Mouse (Mus musculus) cerebellum, postnatal 14 days (tissue): ENCODE measurements around the gene Cuta.
A peak's percentile ranks its signal among the peaks of the same experiment; 100 is the strongest.

Source experiments
- DNase-seq, 2 experiments: peaks; one replicate each; pipeline ENCODE4 v3.0.0; 2021; ENCODE audit warnings: mixed read lengths in 2 of 2

Cuta gene

GRCm38 (mm10) chr17:26953726-26954125 is 14.4 kb upstream of the Cuta start:
- DNase-seq, result no peak

DNA sequence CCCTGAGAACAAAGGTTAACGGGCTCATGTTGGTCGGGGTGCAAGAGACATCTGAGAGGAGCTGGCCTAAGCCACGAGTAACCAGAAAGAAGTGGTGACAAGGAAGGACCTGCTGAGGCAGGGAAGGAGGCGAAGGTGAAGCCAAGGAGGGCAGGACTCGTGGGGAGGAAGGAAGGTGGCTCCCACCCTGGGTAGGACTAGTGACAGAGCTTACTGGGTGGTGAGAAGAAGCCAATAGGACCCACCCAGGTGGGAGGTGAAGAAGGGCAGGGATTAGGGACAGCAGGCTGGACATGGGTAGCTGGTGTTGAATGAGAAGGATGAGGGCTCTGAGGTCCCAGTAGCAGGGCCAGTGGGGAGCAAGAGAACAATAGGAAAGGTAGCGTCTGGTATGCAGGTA is 13.8 kb upstream of the Cuta start:
- DNase-seq, result no peak

- DNase-seq, result peak in 1 of 2 experiments; percentile 16
Measured at GRCm38 (mm10) chr17:26951952-26952877, 12.8 kb upstream of the Cuta start.

GRCm38 (mm10) chr17:26951406-26951805 is 12.0 kb upstream of the Cuta start:
- peak; percentile 62 to 81 for DNase-seq

DNA sequence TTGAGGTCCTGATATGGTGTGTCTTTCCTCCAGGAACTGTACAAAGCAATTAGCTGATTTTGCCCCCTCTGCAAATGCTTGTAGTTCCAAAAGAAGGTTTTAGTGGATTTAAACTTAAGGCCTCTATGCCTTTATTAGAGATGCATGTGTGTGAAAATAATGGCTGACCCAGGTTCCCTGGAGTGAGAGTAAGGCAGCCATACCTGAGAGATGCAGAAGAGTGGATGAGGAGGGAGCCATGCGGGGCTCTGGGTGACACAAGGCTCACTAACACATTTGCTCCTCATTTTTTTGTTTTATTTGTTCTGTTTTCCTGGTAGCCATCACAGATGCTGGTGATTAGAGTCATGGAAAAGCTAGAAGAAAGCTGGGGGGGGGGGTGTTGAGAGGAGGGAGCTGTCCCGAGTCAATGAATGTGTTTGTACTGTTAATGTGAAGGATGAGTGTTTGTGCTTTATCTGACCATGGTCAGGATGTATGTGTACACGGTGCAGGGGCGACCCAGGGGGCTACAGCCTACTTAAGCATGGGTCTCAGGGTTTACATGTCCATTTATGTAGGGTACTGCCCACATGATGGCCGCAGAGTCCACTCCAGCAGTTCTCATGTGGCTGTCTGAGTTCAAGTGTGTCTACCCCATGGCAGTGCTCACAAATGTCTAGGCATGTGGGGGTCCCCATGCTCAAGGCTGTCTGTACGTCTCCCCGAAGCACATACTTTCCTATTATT is 11.4 kb upstream of the Cuta start:
- no peak for DNase-seq

DNA sequence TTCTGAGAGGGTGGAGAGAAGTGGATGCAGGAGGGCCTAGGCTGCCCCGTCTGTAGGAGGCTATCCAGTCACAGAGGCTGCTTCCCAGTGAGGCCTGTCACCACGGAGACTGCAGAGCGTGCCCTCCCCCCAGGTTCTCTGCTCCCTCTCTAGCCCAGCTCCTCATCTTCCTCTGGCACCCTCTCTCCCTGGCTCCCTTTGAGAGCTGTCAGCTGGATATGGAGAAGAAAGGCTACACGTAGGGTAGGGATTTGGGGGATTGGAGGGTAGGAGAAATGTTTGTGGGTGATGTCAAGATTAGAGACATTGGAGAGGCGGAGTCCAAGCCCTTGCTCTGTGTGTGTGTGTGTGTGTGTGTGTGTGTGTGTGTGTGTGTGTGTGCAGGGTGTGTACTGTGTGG is 10.5 kb upstream of the Cuta start:
- DNase-seq, result peak in 1 of 2 experiments; percentile 12

DNA sequence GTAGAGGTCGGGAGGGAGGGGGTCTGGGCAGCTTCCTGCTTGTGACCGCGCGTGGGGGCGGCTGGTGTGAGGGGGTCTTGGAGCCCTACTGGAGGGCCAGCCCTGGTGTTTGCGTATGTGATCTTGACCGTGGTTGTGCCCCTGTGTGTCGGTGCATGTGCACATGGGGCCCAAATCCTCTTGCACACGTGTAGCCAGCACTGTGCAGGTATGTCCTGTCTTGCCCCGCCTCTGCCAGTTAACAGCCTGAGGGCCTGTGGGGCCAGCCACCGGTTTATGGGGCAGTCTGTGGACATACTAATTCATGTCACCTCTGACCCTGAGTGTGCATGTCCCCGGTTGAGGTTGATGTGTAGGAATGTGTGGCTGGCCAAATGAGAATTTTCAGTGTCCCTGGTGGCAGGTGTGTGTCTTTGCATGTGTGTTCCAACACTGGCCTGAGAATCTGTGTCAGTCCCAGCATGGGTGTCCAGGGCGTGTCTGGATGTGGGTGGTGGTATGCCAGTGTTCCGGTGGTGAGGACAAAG is 9.7 kb upstream of the Cuta start:
- DNase-seq, result peak; percentile 38 to 53

DNA sequence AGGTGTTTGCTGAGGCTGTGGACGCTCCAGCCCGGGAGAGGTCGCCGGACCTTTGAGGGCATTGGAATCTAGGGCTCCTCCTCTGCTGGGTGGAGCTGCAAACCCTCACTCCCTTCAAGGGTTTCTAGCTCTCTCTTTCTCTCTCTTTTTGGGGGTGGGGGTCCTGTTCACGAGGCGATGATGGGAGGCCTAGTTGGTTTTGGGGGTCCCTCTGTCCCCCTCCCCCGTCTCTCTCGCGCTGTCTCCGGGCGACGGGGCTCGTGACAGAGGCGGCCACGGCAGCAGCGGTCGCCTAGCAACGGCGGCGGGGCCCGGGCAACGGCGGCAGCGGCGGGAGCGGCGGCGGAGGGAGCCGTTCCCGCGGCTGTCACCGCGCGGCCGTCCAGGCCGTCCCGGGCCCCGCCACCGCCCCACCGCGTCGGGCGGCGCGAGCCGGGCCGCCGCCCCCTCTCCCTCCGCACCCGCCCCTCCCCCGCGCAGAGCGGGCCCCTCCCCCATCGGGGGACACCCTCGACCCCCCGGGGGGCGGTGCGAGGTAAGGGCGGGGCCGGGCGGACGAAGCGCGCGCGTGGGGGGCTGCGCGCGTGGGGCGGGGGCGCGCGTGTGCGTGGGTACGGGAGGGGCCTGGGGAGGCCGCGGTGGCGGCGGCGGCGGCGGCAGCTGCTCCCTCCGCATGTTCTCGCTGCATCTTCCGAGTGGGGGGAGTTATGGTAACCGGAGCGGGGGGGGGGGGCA is 9.1 kb upstream of the Cuta start:
- peak; percentile 63 to 65 for DNase-seq

DNA sequence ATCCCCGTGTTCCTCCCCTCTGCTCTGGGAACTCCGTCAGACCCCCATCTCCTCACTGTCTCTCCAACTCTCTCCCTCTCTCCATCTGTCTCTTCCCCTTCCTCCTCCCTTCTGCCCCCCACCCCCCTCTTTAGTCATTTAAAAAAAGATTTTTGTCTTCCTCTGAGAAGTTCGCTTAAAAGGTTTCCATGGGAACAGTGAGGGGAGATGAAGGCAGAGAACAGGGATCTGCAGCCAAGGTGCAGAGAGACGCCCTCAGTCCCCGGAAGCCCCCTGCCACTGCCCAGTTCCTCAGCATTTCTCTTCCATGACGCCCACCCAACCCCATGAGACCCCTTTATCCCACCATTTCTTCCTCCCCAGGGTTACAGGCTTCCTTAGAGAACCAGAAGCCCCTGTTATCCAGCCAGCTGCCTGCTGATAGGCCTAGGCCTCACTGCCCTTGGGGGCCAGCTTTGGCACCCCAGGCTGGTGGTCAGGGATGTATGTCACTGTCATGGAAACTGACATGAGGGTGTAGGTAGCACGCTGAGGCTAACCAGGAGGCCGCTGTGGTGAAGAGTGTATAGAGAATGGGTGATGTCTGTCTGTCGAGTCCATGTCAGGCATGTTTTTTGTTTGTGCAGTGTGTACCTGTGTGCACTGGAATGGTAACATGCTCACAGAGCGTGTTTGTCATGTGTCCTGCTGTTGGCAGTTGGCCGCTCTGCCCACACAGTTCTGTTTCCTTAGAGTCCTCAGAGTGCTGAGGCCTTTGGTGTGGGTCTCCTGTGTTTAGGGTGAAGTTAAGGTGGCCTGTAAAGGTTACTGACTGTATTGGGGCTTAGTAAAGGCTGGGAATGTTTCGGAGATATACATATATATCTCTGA is 8.1 kb upstream of the Cuta start:
- peak in 1 of 2 experiments; percentile 26 for DNase-seq

DNA sequence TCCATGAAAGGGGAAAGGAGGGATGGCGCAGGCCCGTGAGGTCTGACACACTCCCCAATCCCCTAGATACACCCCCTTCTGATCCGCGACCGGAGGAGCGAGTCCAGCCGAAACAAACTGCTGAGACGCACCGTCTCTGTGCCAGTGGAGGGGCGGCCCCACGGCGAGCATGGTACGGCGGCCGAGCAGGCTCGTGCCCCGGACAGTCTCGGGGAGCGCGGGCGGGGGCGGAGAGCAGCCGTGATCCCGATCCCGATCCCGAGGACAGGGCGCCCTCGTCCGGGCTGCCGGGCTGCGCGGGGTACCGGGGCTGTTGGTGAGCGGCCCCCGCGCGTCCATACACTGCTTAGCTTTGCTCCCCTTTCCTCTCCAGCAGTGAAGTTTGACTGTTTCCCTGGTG is 7.2 kb upstream of the Cuta start:
- peak; percentile 75 to 76 for DNase-seq

- DNase-seq, result peak in 1 of 2 experiments; percentile 29
Measured at GRCm38 (mm10) chr17:26945824-26946495, 6.6 kb upstream of the Cuta start.

- DNase-seq, result peak; percentile 33 to 59
Measured at GRCm38 (mm10) chr17:26941841-26942570, 2.6 kb upstream of the Cuta start.

DNA sequence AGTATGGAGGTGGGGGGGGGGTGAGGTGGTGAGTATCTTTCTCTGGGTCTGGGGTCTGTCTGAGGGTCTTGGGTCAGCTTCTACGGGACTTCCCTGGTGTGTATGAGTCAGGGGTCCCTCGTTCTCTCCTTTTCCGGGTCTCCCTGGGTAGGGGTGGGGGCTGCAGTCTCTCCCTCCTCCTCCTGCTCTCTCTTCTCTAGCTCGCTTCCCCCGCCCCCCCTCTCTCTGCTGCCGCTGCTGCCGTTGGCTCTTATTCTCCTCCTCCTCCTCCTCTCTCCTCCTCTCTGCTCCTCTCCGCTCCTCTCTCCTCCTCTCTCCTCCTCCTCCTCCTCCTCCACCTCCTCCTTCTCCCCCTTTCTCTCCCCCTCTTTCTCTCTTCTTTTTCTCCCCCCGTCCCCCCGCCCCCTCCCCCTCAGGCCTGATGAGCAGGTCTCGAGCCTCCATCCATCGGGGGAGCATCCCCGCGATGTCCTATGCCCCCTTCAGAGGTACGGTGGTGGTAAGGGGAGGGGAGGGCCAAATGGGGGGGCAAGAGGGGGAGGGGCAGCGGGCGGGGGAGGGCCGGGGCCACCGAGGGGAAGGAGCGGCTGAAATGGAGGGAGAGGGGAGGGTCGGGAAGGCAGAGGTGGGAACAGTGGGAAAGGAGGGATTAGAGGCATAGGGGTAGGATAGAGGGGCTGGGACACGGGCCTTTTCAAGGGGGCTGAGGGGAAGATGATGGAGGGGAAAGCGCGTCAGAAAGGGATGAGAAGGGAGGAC is 1.8 kb upstream of the Cuta start, which contains the start of gene Syngap1:
TSS of gene Syngap1 (plus strand) at position 223 of the 759 bp plus-strand sequence.
- peak; percentile 77 to 86 for DNase-seq

DNA sequence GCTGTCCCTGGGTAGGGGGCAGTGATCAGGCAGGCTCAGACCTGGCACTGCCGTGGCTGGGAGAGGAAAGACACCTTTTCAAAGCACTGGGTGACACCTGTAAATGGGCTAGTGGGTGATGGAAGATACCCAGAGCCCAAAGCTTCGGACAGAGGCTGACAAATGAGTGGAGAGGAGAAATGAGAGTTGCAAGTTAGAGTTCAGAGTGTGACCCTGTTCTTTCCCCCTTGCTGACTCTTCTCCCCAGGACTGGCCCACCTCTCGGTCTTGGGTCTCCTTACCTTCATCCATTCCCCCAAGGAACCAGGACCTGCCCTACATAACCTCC is 568 bp upstream of the Cuta start:
- DNase-seq, result peak in 1 of 2 experiments; percentile 39

GRCm38 (mm10) chr17:26938731-26939130 is 638 bp downstream of the Cuta start:
- peak; percentile 55 to 62 for DNase-seq

GRCm38 (mm10) chr17:26937883-26938695 is 1.3 kb downstream of the Cuta start:
- DNase-seq, result peak in 1 of 2 experiments; percentile 29

DNA sequence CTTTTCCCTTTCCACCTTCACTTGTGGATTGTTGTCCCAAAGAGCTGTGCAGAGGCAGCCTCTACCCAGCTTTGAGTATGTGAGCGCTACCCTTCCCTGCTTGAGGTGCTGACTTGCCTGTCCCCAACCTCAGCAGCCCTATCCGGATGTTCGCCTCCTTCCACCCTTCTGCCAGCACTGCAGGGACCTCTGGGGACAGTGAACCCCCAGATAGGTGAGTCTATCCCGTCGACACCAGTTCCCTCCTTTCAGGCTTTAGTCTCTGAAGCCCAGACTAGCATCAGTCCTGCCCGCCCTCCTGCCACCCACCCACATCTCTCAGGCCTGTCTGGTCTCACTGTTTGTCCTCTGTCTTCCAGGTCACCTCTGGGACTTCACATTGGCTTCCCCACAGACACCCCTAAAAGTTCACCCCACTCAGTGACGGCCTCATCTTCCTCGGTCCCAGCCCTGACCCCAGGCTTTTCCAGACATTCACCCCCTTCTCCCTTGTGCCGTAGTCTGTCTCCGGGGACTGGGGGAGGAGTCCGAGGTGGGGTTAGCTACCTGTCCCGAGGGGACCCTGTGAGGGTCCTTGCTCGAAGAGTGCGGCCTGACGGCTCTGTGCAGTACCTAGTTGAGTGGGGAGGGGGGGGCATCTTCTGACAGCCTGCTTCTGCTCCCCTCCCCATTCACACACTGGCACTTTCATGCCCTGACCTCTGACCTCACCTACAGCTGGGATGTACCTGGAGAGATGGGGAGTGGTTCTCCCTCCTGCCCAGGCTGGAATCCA is 2.3 kb downstream of the Cuta start:
- peak in 1 of 2 experiments; percentile 21 for DNase-seq

GRCm38 (mm10) chr17:26936453-26936852 is 2.9 kb downstream of the Cuta start:
- DNase-seq, result peak in 1 of 2 experiments; percentile 19
